Mouse (Mus musculus): ENCODE measurements at regions not wholly inside any gene's neighbourhood (a gene's known extent, or its start where the extent isn't known, plus 50 kb on each side); places are given as distances from the start of the nearest gene placed in this dataset.

- Histone ChIP-seq H3K36me3 (ENCODE audit: control insufficient read depth, insufficient read depth, low read length) (no peaks in the 10 kb centered on the region), H3K4me1 (ENCODE audit: control insufficient read depth, insufficient read depth, low read length) (no peaks in the 10 kb centered on the region), H3K27ac (ENCODE audit: control insufficient read depth, insufficient read depth, low read depth, low read length) (no peak overlapping the region), H3K4me3 (ENCODE audit: control insufficient read depth, low read depth, low read length) (no peak overlapping the region), H3K27me3 (ENCODE audit: control insufficient read depth, insufficient read depth, low read length) (no peaks in the 10 kb centered on the region)
- TF ChIP-seq CTCF (IDR thresholded peaks at IDR 0.05; ENCODE audit: control insufficient read depth, insufficient read depth, insufficient replicate concordance, low read depth, low read length) (no peak), POLR2A (IDR thresholded peaks at IDR 0.05; ENCODE audit: control insufficient read depth, low read depth, low read length) (no peak)
These were observed 87.9 kb upstream of the Jag1 start for GRCm38 (mm10) chr2:137204274-137204850.

GRCm38 (mm10) chr2:137200101-137200500, 83.7 kb upstream of the Jag1 start:
- H3K27ac ChIP-seq (ENCODE audit: control insufficient read depth, insufficient read depth, low read depth, low read length) = no peak overlapping the region
- TF ChIP-seq CTCF (IDR thresholded peaks at IDR 0.05; ENCODE audit: control insufficient read depth, insufficient read depth, insufficient replicate concordance, low read depth, low read length) = no peak
- TF ChIP-seq POLR2A (IDR thresholded peaks at IDR 0.05; ENCODE audit: control insufficient read depth, low read depth, low read length) = no peak

GRCm38 (mm10) chr2:137192183-137192582, 75.7 kb upstream of the Jag1 start:
- H3K36me3 ChIP-seq (ENCODE audit: control insufficient read depth, insufficient read depth, low read length) = no peaks in the 10 kb centered on the region
- H3K27me3 ChIP-seq (ENCODE audit: control insufficient read depth, insufficient read depth, low read length) = no peaks in the 10 kb centered on the region
- no peak overlapping the region for H3K27ac ChIP-seq (ENCODE audit: control insufficient read depth, insufficient read depth, low read depth, low read length)
- no peak overlapping the region for H3K4me3 ChIP-seq (ENCODE audit: control insufficient read depth, low read depth, low read length)
- TF ChIP-seq POLR2A (IDR thresholded peaks at IDR 0.05; ENCODE audit: control insufficient read depth, low read depth, low read length) (no peak), CTCF (IDR thresholded peaks at IDR 0.05; ENCODE audit: control insufficient read depth, insufficient read depth, insufficient replicate concordance, low read depth, low read length) (no peak)
- H3K4me1 ChIP-seq (ENCODE audit: control insufficient read depth, insufficient read depth, low read length) = no peaks in the 10 kb centered on the region

More at GRCm38 (mm10) chr2:137200101-137200500, 83.7 kb upstream of the Jag1 start:
- Histone ChIP-seq H3K36me3 (ENCODE audit: control insufficient read depth, insufficient read depth, low read length) (no peaks in the 10 kb centered on the region), H3K4me3 (ENCODE audit: control insufficient read depth, low read depth, low read length) (no peak overlapping the region), H3K27me3 (ENCODE audit: control insufficient read depth, insufficient read depth, low read length) (no peaks in the 10 kb centered on the region), H3K4me1 (ENCODE audit: control insufficient read depth, insufficient read depth, low read length) (no peaks in the 10 kb centered on the region)

GRCm38 (mm10) chr2:137169176-137169575, 52.7 kb upstream of the Jag1 start:
- Histone ChIP-seq H3K27me3 (ENCODE audit: control insufficient read depth, insufficient read depth, low read length) (no peaks in the 10 kb centered on the region), H3K4me3 (ENCODE audit: control insufficient read depth, low read depth, low read length) (no peak overlapping the region), H3K27ac (ENCODE audit: control insufficient read depth, insufficient read depth, low read depth, low read length) (no peak overlapping the region), H3K4me1 (ENCODE audit: control insufficient read depth, insufficient read depth, low read length) (no peaks in the 10 kb centered on the region), H3K36me3 (ENCODE audit: control insufficient read depth, insufficient read depth, low read length) (no peaks in the 10 kb centered on the region)
- TF ChIP-seq POLR2A (IDR thresholded peaks at IDR 0.05; ENCODE audit: control insufficient read depth, low read depth, low read length) = no peak
- TF ChIP-seq CTCF (IDR thresholded peaks at IDR 0.05; ENCODE audit: control insufficient read depth, insufficient read depth, insufficient replicate concordance, low read depth, low read length) = no peak

GRCm38 (mm10) chr2:137168626-137169025, 52.2 kb upstream of the Jag1 start:
- Histone ChIP-seq H3K27ac (ENCODE audit: control insufficient read depth, insufficient read depth, low read depth, low read length) (no peak overlapping the region), H3K4me3 (ENCODE audit: control insufficient read depth, low read depth, low read length) (no peak overlapping the region), H3K27me3 (ENCODE audit: control insufficient read depth, insufficient read depth, low read length) (no peaks in the 10 kb centered on the region), H3K36me3 (ENCODE audit: control insufficient read depth, insufficient read depth, low read length) (no peaks in the 10 kb centered on the region), H3K4me1 (ENCODE audit: control insufficient read depth, insufficient read depth, low read length) (no peaks in the 10 kb centered on the region)
- TF ChIP-seq POLR2A (IDR thresholded peaks at IDR 0.05; ENCODE audit: control insufficient read depth, low read depth, low read length) (no peak), CTCF (IDR thresholded peaks at IDR 0.05; ENCODE audit: control insufficient read depth, insufficient read depth, insufficient replicate concordance, low read depth, low read length) (no peak)
